Mouse (Mus musculus): ENCODE measurements around the gene Gm49673. TPM values are rescaled to one million over a fixed set of nuclear protein-coding genes. Genes with fewer than 3 reads are reported as not detected.
"Not testable (repeated sequence)": the region's sequence is repeated elsewhere in the genome, so short reads cannot be mapped to it uniquely, and the experiment has no call there.

Gm49673 gene
- polyA plus RNA-seq, 1 experiment from 2014 or later = not detected

- 2% methylated on average over 20 of the region's 55 CpGs for WGBS
- peak; percentile 18 for DNase-seq (ENCODE audit: low spot score)
- peak within 1 kb of the TSS; percentile 86 for H3K27ac ChIP-seq
These were observed 17.4 kb upstream of the Gm49673 start, which contains the start of gene Fgfr1op for GRCm38 (mm10) chr17:8164701-8165607. Fgfr1op (plus strand) TSS chr17:8165501.

DNA sequence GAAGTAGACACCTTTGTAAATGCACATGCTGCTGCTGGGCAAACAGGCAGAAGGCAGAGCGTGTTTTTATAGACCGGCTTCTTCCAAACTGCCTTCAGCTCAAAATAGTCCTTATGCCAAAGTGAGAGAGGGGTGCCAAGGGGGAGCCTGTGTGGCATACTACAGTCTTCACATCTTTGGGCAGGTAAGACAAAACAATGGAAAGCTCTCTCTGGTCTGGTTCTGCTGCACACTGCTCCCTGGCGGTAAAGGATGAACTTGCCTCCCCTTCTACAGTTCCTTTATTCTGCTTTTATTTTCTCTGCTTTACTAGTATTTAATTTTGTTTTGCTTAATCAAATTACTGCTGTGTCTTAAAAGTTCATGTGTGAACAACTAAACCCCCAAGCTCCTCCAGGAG is 13.4 kb upstream of the Gm49673 start:
- H3K4me1 ChIP-seq (replicated peaks); H3K4me3 ChIP-seq; H3K9me3 ChIP-seq; H3K27me3 ChIP-seq (ENCODE audit: insufficient read depth, poor library complexity, severe bottlenecking); H3K27ac ChIP-seq; H3K36me3 ChIP-seq: not testable (repeated sequence)
- DNase-seq (ENCODE audit: low spot score) = peak; percentile 8
- 44% methylated on average over 3 of the region's 3 CpGs for WGBS

More at GRCm38 (mm10) chr17:8164701-8165607, 17.4 kb upstream of the Gm49673 start, which contains the start of gene Fgfr1op:
- peak within 1 kb of the TSS; percentile 59 for H3K4me3 ChIP-seq
- H3K4me1 ChIP-seq (replicated peaks); H3K9me3 ChIP-seq; H3K27me3 ChIP-seq (ENCODE audit: insufficient read depth, poor library complexity, severe bottlenecking): not testable (repeated sequence)
- H3K36me3 ChIP-seq = peaks cover 15% of the 10 kb centered on the region

GRCm38 (mm10) chr17:8158627-8159026 is 11.0 kb upstream of the Gm49673 start:
- not testable (repeated sequence) for H3K36me3 ChIP-seq; DNase-seq (ENCODE audit: low spot score); H3K27ac ChIP-seq; H3K4me3 ChIP-seq; H3K4me1 ChIP-seq (replicated peaks); H3K9me3 ChIP-seq; H3K27me3 ChIP-seq (ENCODE audit: insufficient read depth, poor library complexity, severe bottlenecking)
- whole genome bisulfite sequencing = no CpG with 5 or more reads among the region's 1 CpGs

DNA sequence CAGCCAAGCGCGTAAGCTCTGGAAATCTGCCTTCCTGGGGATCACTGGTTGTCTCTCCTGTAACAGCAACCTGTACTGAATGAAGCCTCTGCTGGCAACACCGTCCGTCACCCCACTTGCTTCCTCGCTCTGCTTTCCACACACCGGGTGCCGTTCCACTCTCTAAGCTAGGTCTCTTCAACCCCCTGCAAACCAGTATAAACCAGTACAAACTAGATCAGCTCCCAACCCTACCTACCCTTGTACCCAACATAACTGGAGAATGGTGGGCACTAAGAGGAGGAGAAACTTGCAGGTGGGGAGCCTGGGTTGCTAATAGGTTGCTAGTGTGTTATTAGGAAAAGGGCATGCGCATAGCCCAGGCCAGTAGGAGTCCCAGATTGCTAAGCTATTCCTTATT is 8.4 kb upstream of the Gm49673 start:
- 100% methylated on average over 1 of the region's 8 CpGs for WGBS
- not testable (repeated sequence) for DNase-seq (ENCODE audit: low spot score); H3K27me3 ChIP-seq (ENCODE audit: insufficient read depth, poor library complexity, severe bottlenecking); H3K4me3 ChIP-seq; H3K36me3 ChIP-seq; H3K27ac ChIP-seq; H3K9me3 ChIP-seq; H3K4me1 ChIP-seq (replicated peaks)

DNA sequence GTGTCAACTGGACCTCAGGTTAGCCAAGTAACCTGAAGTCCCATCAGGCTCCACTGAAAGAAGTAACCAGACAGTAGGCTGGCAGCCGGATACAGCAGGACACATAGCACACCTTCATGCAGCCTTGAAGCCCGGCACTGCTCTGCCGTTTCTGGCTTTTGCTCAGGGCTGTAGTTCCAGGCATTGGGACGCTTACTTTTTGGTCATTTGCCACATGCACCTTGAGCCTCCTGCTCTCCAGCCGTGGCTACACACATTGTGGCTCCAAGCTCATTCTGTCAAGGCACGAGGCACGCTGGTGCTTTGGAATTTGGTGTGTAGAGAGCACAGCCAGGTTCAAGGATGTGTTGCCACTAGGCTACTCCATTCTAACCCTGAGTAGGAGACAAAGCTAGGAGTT is 7.4 kb upstream of the Gm49673 start:
- not testable (repeated sequence) for H3K36me3 ChIP-seq; H3K27me3 ChIP-seq (ENCODE audit: insufficient read depth, poor library complexity, severe bottlenecking); H3K27ac ChIP-seq; H3K4me1 ChIP-seq (replicated peaks); H3K9me3 ChIP-seq; H3K4me3 ChIP-seq; DNase-seq (ENCODE audit: low spot score)
- WGBS = 82% methylated on average over 7 of the region's 7 CpGs

DNA sequence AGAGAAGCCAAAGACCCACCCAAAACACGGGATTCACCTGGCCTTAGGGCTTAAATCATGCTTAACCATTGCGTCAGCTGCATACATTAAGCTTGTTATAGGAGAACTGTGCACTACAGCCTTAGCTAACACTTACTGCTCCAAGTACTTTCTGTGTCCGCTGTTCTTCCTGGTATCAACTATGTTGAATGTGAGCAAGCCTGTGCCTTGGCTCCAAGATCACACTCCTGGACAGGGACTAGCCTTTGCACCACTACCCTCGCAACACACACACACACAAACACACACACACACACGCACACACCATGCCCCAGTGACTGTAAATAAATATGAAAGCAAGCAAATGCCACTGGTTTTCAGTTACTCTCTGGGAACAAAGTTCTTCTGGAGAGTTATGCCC is 657 bp downstream of the Gm49673 start:
- H3K4me1 ChIP-seq (replicated peaks); DNase-seq (ENCODE audit: low spot score); H3K27me3 ChIP-seq (ENCODE audit: insufficient read depth, poor library complexity, severe bottlenecking); H3K36me3 ChIP-seq; H3K27ac ChIP-seq; H3K9me3 ChIP-seq: not testable (repeated sequence)
- peak overlapping the region; percentile 56 for H3K4me3 ChIP-seq
- 25% methylated on average over 5 of the region's 5 CpGs for WGBS

GRCm38 (mm10) chr17:8143802-8144673 is 3.5 kb downstream of the Gm49673 start:
- DNase-seq (ENCODE audit: low spot score); H3K4me3 ChIP-seq; H3K9me3 ChIP-seq; H3K27me3 ChIP-seq (ENCODE audit: insufficient read depth, poor library complexity, severe bottlenecking); H3K27ac ChIP-seq; H3K36me3 ChIP-seq; H3K4me1 ChIP-seq (replicated peaks): not testable (repeated sequence)
- 68% methylated on average over 13 of the region's 14 CpGs for WGBS

DNA sequence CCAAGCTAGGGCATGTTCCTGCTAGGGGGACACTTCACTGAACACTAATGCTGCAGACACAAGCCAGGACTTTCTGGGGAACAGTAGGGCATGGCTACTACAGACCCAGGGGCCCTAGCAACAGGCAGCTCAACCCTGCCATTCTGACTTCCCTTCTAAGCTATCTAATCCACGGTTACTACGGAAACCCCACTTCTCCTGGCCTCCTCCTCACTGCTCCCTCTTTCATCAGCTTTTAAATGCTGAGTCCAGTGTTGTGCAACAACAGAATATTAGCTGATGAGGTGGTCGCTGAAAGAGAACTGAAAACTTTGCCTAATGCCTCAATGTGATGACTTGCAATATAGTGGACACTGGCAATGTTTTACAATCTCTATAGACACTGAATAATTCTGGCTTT is 7.4 kb downstream of the Gm49673 start:
- H3K36me3 ChIP-seq; H3K27me3 ChIP-seq (ENCODE audit: insufficient read depth, poor library complexity, severe bottlenecking); H3K27ac ChIP-seq; H3K4me3 ChIP-seq; H3K4me1 ChIP-seq (replicated peaks); DNase-seq (ENCODE audit: low spot score); H3K9me3 ChIP-seq: not testable (repeated sequence)
- WGBS = 83% methylated on average over 3 of the region's 3 CpGs

GRCm38 (mm10) chr17:8138116-8138515 is 9.5 kb downstream of the Gm49673 start:
- 98% methylated on average over 5 of the region's 5 CpGs for WGBS

GRCm38 (mm10) chr17:8130849-8131248 is 16.7 kb downstream of the Gm49673 start:
- WGBS = no CpG with 5 or more reads among the region's 6 CpGs
- not testable (repeated sequence) for H3K4me3 ChIP-seq; H3K27ac ChIP-seq; H3K9me3 ChIP-seq; H3K36me3 ChIP-seq; H3K27me3 ChIP-seq (ENCODE audit: insufficient read depth, poor library complexity, severe bottlenecking); H3K4me1 ChIP-seq (replicated peaks); DNase-seq (ENCODE audit: low spot score)

More at GRCm38 (mm10) chr17:8138116-8138515, 9.5 kb downstream of the Gm49673 start:
- not testable (repeated sequence) for H3K27me3 ChIP-seq (ENCODE audit: insufficient read depth, poor library complexity, severe bottlenecking); H3K4me3 ChIP-seq; H3K9me3 ChIP-seq; H3K36me3 ChIP-seq; H3K27ac ChIP-seq; H3K4me1 ChIP-seq (replicated peaks); DNase-seq (ENCODE audit: low spot score)

- not testable (repeated sequence) for H3K4me3 ChIP-seq; DNase-seq (ENCODE audit: low spot score)
- WGBS = 91% methylated on average over 9 of the region's 9 CpGs
These were observed 18.0 kb downstream of the Gm49673 start for GRCm38 (mm10) chr17:8129578-8129977.

GRCm38 (mm10) chr17:8128326-8128993 is 19.1 kb downstream of the Gm49673 start:
- not testable (repeated sequence) for H3K4me3 ChIP-seq; H3K9me3 ChIP-seq; H3K27ac ChIP-seq; H3K27me3 ChIP-seq (ENCODE audit: insufficient read depth, poor library complexity, severe bottlenecking); DNase-seq (ENCODE audit: low spot score); H3K4me1 ChIP-seq (replicated peaks); H3K36me3 ChIP-seq
- 88% methylated on average over 1 of the region's 7 CpGs for WGBS

More at GRCm38 (mm10) chr17:8129578-8129977, 18.0 kb downstream of the Gm49673 start:
- H3K27me3 ChIP-seq (ENCODE audit: insufficient read depth, poor library complexity, severe bottlenecking); H3K9me3 ChIP-seq; H3K36me3 ChIP-seq; H3K27ac ChIP-seq; H3K4me1 ChIP-seq (replicated peaks): not testable (repeated sequence)

Measured in hindbrain, embryonic 10.5 days (tissue).